Mouse (Mus musculus) liver, embryonic 14.5 days (tissue): ENCODE measurements around the gene Pak1ip1. TPM values are rescaled to one million over a fixed set of nuclear protein-coding genes. Genes with fewer than 3 reads are reported as not detected.

ENCODE experiments used
- ATAC-seq: fragments of 200-750 bp; cut with Nextera tagmentation; 2 replicates; pipeline ENCODE4 v1.8.0; 2017; ENCODE audit warnings: moderate number of reproducible peaks, mild to moderate bottlenecking, moderate library complexity; ENCODE audit not compliant: insufficient read depth
- DNase-seq, 3 experiments: peaks; one replicate each; pipeline ENCODE4 v3.0.0-alpha.2; 2012 to 2013; ENCODE audit warnings: low read depth in 3 of 3, low spot score in 3 of 3
- H3K27ac ChIP-seq: fragments of 300-500 bp; sonication (generic); 2 replicates; pipeline ENCODE4 v1.5.1; 2014; ENCODE audit warnings: moderate library complexity, mild to moderate bottlenecking, control low read depth, inconsistent platforms
- H3K27me3 ChIP-seq: fragments of 300-500 bp; sonication (generic); 2 replicates; pipeline ENCODE4 v1.6.1; 2014; ENCODE audit warnings: mild to moderate bottlenecking, low read length, moderate library complexity; ENCODE audit not compliant: control insufficient read depth, insufficient read depth
- H3K36me3 ChIP-seq: fragments of 300-500 bp; sonication (generic); replicated peaks from 2 replicates; pipeline ENCODE4 v1.6.1; 2014; ENCODE audit warnings: low read depth; ENCODE audit not compliant: control insufficient read depth, insufficient read depth
- H3K4me1 ChIP-seq, 2 experiments: fragments of 200-500 bp in 1 of 2; fragments of 300-500 bp in 1 of 2; sonication (generic) in 1 of 2; replicated peaks; 2 replicates each; pipeline ENCODE4 v1.6.1; 2012 to 2014; ENCODE audit warnings: antibody characterized with exemption in 1 of 2, inconsistent platforms in 1 of 2, low read length in 1 of 2; ENCODE audit not compliant: control insufficient read depth in 2 of 2, insufficient read depth in 2 of 2
- H3K4me2 ChIP-seq: fragments of 300-500 bp; sonication (generic); 2 replicates; pipeline ENCODE4 v1.6.1; 2014; ENCODE audit warnings: low read depth, mild to moderate bottlenecking, control low read depth, moderate library complexity
- H3K4me3 ChIP-seq, 2 experiments: fragments of 200-500 bp in 1 of 2; fragments of 300-500 bp in 1 of 2; sonication (generic) in 1 of 2; 2 replicates each; pipeline ENCODE4 v1.5.1; 2012 to 2014; ENCODE audit warnings: low read depth in 2 of 2, low read length in 2 of 2, mild to moderate bottlenecking in 2 of 2, control low read depth in 1 of 2, inconsistent platforms in 1 of 2, moderate library complexity in 1 of 2; ENCODE audit not compliant: insufficient read depth in 1 of 2
- H3K9ac ChIP-seq: fragments of 300-500 bp; sonication (generic); replicated peaks from 2 replicates; pipeline ENCODE4 v1.6.1; 2014; ENCODE audit warnings: mild to moderate bottlenecking, control low read depth, moderate library complexity
- H3K9me3 ChIP-seq: fragments of 300-500 bp; sonication (generic); 2 replicates; pipeline ENCODE4 v1.6.1; 2016; ENCODE audit warnings: low read length, mixed read lengths; ENCODE audit not compliant: control insufficient read depth
- CTCF ChIP-seq: IDR thresholded peaks from 2 replicates; pipeline ENCODE4 v1.5.1; 2016; ENCODE audit warnings: antibody characterized with exemption, low read depth, control low read depth
- EP300 ChIP-seq: IDR thresholded peaks from 2 replicates; pipeline ENCODE4 v1.6.1; 2016; ENCODE audit warnings: antibody characterized with exemption, low read depth
- WGBS: fragments of 180-500 bp; shearing (Covaris S2); extraction: QIAGEN DNeasy Blood & Tissue Kit; methylation state at CpG from one replicate; pipeline ENCODE4 v1.1.7; 2014; ENCODE audit not compliant: insufficient replicate concordance; 5-methylcytosine and 5-hydroxymethylcytosine counted together
- polyA plus RNA-seq, 2 experiments: library from polyadenylated mRNA; depleted of rRNA in 1 of 2; stranded (reverse) in 1 of 2; unstranded in 1 of 2; fragments of >200 nt; fragmentation: Nextera tagmentation in 1 of 2; extraction: Ambion mirVana in 1 of 2; gene quantifications; 2 replicates each; pipeline versions ENCODE4 v1.2.1 to v1.2.3; 2012 to 2014

The Pak1ip1 gene
- polyA plus RNA-seq, 2 experiments = 51.0 to 60.0 TPM

GRCm38 (mm10) chr13:40977609-40978008 lies 23.2 kb upstream of the Pak1ip1 start:
- H3K27me3 ChIP-seq = no peaks in the 10 kb centered on the region
- H3K4me1 ChIP-seq = peaks cover 0 to 4% of the 10 kb centered on the region in 2 experiments; a peak in 1 of 4 replicates
- no peaks in the 10 kb centered on the region for H3K9me3 ChIP-seq
- TF ChIP-seq CTCF = peak; percentile 90
- TF ChIP-seq EP300 = no peak
- WGBS = 9% methylated on average over 7 of the region's 7 CpGs
- no peak overlapping the region for H3K9ac ChIP-seq
- no peak overlapping the region for H3K27ac ChIP-seq
- ATAC-seq = no peak
- H3K36me3 ChIP-seq = no peaks in the 10 kb centered on the region
- no peak overlapping the region for H3K4me2 ChIP-seq
- DNase-seq = no peak
- H3K4me3 ChIP-seq = no peak overlapping the region

- no peak overlapping the region for H3K4me3 ChIP-seq
- no peaks in the 10 kb centered on the region for H3K9me3 ChIP-seq
- H3K4me2 ChIP-seq = no peak overlapping the region
- H3K27me3 ChIP-seq = no peaks in the 10 kb centered on the region
- 30% methylated on average over 4 of the region's 4 CpGs for WGBS
- ATAC-seq (no peak), DNase-seq (no peak)
- peaks cover 0 to 4% of the 10 kb centered on the region in 2 experiments; a peak in 1 of 4 replicates for H3K4me1 ChIP-seq
- no peak overlapping the region for H3K9ac ChIP-seq
- H3K36me3 ChIP-seq = no peaks in the 10 kb centered on the region
- no peak for TF ChIP-seq CTCF
- no peak for TF ChIP-seq EP300
- H3K27ac ChIP-seq = no peak overlapping the region
Measured at GRCm38 (mm10) chr13:40978652-40979051, 22.2 kb upstream of the Pak1ip1 start.

- 24% methylated on average over 2 of the region's 2 CpGs for WGBS
- no peak overlapping the region for H3K4me3 ChIP-seq
- H3K9me3 ChIP-seq = no peaks in the 10 kb centered on the region
Measured at GRCm38 (mm10) chr13:40979321-40979720, 21.5 kb upstream of the Pak1ip1 start.

GRCm38 (mm10) chr13:40982759-40983158 lies 18.1 kb upstream of the Pak1ip1 start:
- H3K36me3 ChIP-seq = no peaks in the 10 kb centered on the region
- no peaks in the 10 kb centered on the region for H3K27me3 ChIP-seq
- no peak overlapping the region for H3K27ac ChIP-seq
- ATAC-seq (no peak), DNase-seq (no peak)
- TF ChIP-seq CTCF (no peak), EP300 (no peak)
- WGBS = 50% methylated on average over 1 of the region's 1 CpGs
- H3K9ac ChIP-seq = no peak overlapping the region
- H3K4me1 ChIP-seq = peaks cover 2 to 8% of the 10 kb centered on the region in 2 experiments; a peak in 3 of 4 replicates
- no peaks in the 10 kb centered on the region for H3K9me3 ChIP-seq
- H3K4me3 ChIP-seq = no peak overlapping the region
- no peak overlapping the region for H3K4me2 ChIP-seq

More at GRCm38 (mm10) chr13:40979321-40979720, 21.5 kb upstream of the Pak1ip1 start:
- DNase-seq (no peak), ATAC-seq (no peak)
- Histone ChIP-seq H3K4me1 (peaks cover 0 to 4% of the 10 kb centered on the region in 2 experiments; a peak in 1 of 4 replicates), H3K9ac (no peak overlapping the region), H3K27ac (no peak overlapping the region), H3K27me3 (no peaks in the 10 kb centered on the region), H3K36me3 (no peaks in the 10 kb centered on the region), H3K4me2 (no peak overlapping the region)
- TF ChIP-seq CTCF = no peak
- no peak for TF ChIP-seq EP300

GRCm38 (mm10) chr13:40986081-40986480 lies 14.7 kb upstream of the Pak1ip1 start:
- Histone ChIP-seq H3K4me3 (no peak overlapping the region), H3K27me3 (no peaks in the 10 kb centered on the region), H3K36me3 (no peaks in the 10 kb centered on the region), H3K9ac (no peak overlapping the region), H3K4me1 (peaks cover 6 to 12% of the 10 kb centered on the region in 2 experiments; a peak in 3 of 4 replicates), H3K4me2 (no peak overlapping the region), H3K27ac (no peak overlapping the region), H3K9me3 (no peaks in the 10 kb centered on the region)
- TF ChIP-seq EP300 (0 out of 2 replicates have a peak, but pooled peaks have one; percentile 10), CTCF (no peak)
- ATAC-seq = no peak
- WGBS = 62% methylated on average over 5 of the region's 5 CpGs
- DNase-seq = no peak
